Mouse (Mus musculus) bone marrow, adult 2 months (tissue): ENCODE measurements around the gene Gpx1.

Source experiments
- CTCF ChIP-seq: fragments of 200-500 bp; IDR thresholded peaks from 2 replicates; pipeline ENCODE4 v1.5.1; 2011; ENCODE audit warnings: low read length, control low read depth; ENCODE audit not compliant: control insufficient read depth, insufficient read depth
- POLR2A ChIP-seq: fragments of 200-500 bp; IDR thresholded peaks from 2 replicates; pipeline ENCODE4 v1.6.1; 2011; ENCODE audit warnings: low read depth, mild to moderate bottlenecking, control low read depth, low read length, borderline replicate concordance; ENCODE audit not compliant: control insufficient read depth

GRCm38 (mm10) chr9:108349727-108350126, 11.0 kb downstream of the Gpx1 start:
- TF ChIP-seq POLR2A, result no peak
- no peak for TF ChIP-seq CTCF
